Mouse (Mus musculus) left cerebral cortex, adult 2 months (tissue): ENCODE measurements around the gene Swt1. TPM values are rescaled to one million over a fixed set of nuclear protein-coding genes. Genes with fewer than 3 reads are reported as not detected.

Experiments used
- DNase-seq, 2 experiments: peaks; one replicate each; pipeline ENCODE4 v3.0.0; 2021 to 2022; ENCODE audit warnings: low spot score in 2 of 2, mixed read lengths in 1 of 2; ENCODE audit errors: extremely low spot score in 1 of 2
- H3K27ac ChIP-seq: fragments of 200-600 bp; 2 replicates; pipeline ENCODE4 v1.8.1; 2022
- H3K4me3 ChIP-seq: fragments of 200-600 bp; 2 replicates; pipeline ENCODE4 v1.8.1; 2022
- CTCF ChIP-seq: fragments of 200-600 bp; IDR thresholded peaks from 2 replicates; pipeline ENCODE4 v1.8.1; 2022; ENCODE audit warnings: antibody characterized with exemption, mild to moderate bottlenecking, moderate library complexity
- intact Hi-C: fragments of 180-260 bp; cut with DNase I; formaldehyde crosslinking; loops from one replicate; pipeline ENCODE4 v1.15.1; 2025
- microRNA-seq, 2 experiments: library from miRNA; unstranded; fragments of <30 nt; microRNA quantifications; one replicate each; pipeline ENCODE4 v1.2.0; 2021
- total RNA-seq, 2 experiments: library from RNA; stranded (reverse); gene quantifications; 2 replicates each; pipeline ENCODE4 v1.2.3; 2021

Gene Swt1
- total RNA-seq, 2 experiments from 2014 or later, result 13.4 to 16.2 TPM

DNA sequence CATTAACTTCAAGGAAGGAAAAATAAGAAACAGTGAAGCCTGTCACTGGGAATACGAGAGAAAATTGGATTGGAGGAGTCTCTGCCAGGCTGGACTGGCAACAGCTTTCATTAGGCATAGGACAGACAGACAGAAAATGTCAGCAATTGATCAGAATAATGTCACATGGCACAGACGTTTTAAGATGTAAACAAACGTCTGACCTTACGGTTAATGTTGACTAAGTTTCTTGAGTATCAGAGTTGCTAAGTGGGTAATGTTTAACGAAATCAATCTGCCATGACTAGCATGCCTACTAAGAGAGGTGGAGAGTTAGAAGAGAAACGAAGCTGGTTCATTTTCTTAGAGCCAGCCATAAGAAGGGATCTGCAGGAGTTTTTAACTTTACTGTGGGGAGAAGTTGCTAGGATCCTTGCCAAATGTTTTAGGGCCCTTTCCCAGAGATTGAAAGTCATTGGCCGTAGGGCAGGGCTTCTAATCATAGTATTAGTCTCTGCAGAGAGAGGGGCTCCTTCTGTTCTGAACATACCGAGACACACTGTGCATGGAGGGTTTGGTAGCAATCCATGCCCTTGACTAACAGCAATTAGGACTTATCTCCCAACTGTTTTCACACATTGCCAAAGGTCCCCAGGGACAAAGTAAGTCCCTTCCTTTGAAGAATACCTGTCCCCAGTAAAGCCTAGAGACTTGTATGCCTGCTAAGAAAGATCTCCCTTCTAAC lies 86.8 kb downstream of the Swt1 start:
- no peak for TF ChIP-seq CTCF
- DNase-seq, result no peak
- no peak overlapping the region for H3K4me3 ChIP-seq
- intact Hi-C loops, result no loop called here
- H3K27ac ChIP-seq, result no peak overlapping the region

DNA sequence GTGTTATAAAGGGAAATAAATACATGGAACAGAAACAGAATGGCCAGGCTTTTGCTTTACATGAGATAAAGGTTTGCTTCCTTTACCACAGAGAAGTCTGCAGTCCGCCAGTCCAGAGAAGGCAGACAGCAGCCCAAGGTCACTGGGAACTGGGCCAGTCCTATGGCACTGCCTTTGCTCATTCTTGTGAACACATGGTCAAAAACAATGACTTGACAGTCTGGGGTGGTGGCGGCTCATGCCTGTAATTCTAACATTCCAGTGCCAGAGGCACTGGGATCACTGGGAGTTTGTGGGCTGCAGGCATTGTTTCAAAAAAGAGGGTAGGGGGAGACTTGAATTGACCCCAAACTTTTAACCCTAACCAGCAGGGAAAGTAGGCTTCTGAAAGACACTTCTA lies 89.3 kb downstream of the Swt1 start:
- no peak overlapping the region for H3K4me3 ChIP-seq
- no peak overlapping the region for H3K27ac ChIP-seq
- TF ChIP-seq CTCF, result no peak
- DNase-seq, result no peak
- intact Hi-C loops, result no loop called here

DNA sequence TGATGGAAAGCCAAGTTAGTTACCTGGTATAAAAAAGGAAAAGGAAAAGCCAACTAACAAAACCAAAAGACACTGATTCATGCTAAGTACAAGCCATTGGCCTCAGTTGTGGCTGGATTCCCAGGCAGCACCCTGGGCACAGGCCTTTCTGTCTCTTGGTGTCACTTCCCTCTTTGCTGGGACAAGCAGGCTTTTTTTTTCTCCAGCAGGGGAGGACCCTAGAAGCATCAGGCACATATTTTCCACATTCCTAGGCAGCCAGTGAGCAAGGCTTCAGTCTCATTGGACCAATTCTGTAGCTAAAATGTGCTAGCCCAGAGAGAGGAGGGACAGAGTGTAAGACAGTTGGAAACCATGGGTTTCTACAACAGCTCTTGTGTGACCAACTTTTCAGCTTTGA lies 90.0 kb downstream of the Swt1 start:
- TF ChIP-seq CTCF, result no peak; the same call in none of the 2 replicates
- no peak overlapping the region for H3K27ac ChIP-seq
- intact Hi-C loops, result no loop called here

GRCm38 (mm10) chr1:151332819-151333218 lies 95.4 kb downstream of the Swt1 start:
- DNase-seq, result no peak
- no peak for TF ChIP-seq CTCF
- H3K27ac ChIP-seq, result no peak overlapping the region
- H3K4me3 ChIP-seq, result no peak overlapping the region
- intact Hi-C loops, result no loop called here

More for the DNA sequence above, 90.0 kb downstream of the Swt1 start:
- no peak overlapping the region for H3K4me3 ChIP-seq
- DNase-seq, result no peak

- DNase-seq, result no peak
- no peak overlapping the region for H3K27ac ChIP-seq
- no peak overlapping the region for H3K4me3 ChIP-seq
- intact Hi-C loops, result no loop called here
- TF ChIP-seq CTCF, result no peak
Measured at GRCm38 (mm10) chr1:151329601-151330000, 98.7 kb downstream of the Swt1 start.

DNA sequence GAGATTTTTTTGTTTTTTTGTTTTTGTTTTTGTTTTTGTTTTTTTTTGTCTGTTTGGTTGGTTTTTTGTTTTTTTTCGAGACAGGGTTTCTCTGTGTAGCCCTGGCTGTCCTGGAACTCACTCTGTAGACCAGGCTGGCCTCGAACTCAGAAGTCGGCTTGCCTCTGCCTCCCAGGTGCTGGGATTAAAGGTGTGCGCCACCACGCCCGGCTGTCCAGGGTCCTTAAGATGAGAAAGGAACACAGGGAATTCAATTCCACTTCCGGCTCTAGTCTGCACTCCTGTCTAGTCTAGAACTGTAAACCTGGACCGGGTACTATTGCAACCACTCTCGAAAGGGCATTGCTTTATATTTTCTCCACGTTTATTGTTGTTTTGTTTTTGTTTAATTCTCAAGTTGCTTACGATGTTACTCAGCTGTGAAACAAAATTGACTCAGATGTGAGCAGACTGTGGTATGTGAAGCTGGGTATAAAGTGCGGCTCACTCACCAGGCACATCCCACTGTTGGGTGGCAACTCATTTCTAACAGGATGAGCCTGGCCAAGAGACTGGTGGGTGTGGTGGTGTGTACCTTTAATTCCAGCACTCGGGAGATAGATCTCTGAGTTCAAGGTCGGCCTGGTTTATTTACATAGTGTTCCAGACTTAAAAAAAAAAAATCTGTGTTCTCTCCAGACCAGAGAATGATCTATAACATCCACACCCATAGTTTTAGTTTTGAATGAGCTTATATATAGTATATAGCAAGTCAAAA lies 99.7 kb downstream of the Swt1 start:
- Histone ChIP-seq H3K27ac (no peak overlapping the region), H3K4me3 (no peak overlapping the region)
- intact Hi-C loops, result no loop called here
- TF ChIP-seq CTCF, result no peak
- no peak for DNase-seq

DNA sequence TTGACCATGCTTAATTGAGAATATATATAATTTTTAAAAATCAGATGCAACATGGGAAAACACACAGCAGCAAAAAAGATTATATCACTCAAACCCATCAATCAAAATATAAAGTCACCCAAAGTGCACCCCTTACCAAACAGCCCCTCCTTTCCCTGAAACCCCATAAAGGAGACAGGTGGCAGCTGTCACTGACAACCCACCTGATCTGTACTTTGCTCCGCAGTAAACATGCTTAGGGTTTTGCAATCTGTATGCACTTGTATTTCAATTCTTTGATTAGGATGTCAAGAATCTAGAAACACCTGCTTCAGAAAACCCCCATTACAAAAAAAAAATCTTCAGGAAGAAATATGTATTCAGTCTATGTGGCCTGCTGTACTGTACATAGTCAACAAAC lies 102.9 kb downstream of the Swt1 start:
- Histone ChIP-seq H3K27ac (no peak overlapping the region), H3K4me3 (no peak overlapping the region)
- DNase-seq, result no peak
- TF ChIP-seq CTCF, result no peak
- intact Hi-C loops, result no loop called here

- no peak overlapping the region for H3K4me3 ChIP-seq
- intact Hi-C loops, result no loop called here
- TF ChIP-seq CTCF, result no peak
- no peak overlapping the region for H3K27ac ChIP-seq
- no peak for DNase-seq
Measured at GRCm38 (mm10) chr1:151320408-151320807, 107.8 kb downstream of the Swt1 start.

GRCm38 (mm10) chr1:151319267-151319666 lies 109.0 kb downstream of the Swt1 start:
- TF ChIP-seq CTCF, result no peak
- no peak for DNase-seq

More at GRCm38 (mm10) chr1:151319267-151319666, 109.0 kb downstream of the Swt1 start:
- H3K4me3 ChIP-seq, result no peak overlapping the region
- H3K27ac ChIP-seq, result no peak overlapping the region
- intact Hi-C loops, result no loop called here

Small RNAs within 50 kb of the gene (microRNA-seq; reads per million reads assigned to microRNA genes)
- gene Mir7682, result 0.72 to 1.5 reads per million in 2 experiments

Other genes starting within 250 kb of the Swt1 start
- gene Gm47985, start 245.9 kb downstream of the Swt1 start, total RNA-seq, result not detected
- not detected for gene Gm8947, start 236.1 kb downstream of the Swt1 start, total RNA-seq
- not detected for gene Gm47995, start 230.0 kb downstream of the Swt1 start, total RNA-seq
- not detected for gene 3110040M04Rik, start 224.3 kb downstream of the Swt1 start, total RNA-seq
- gene Gm47996, start 218.3 kb downstream of the Swt1 start, total RNA-seq, result not detected
- 100 to 1,000 TPM; 126 to 131 TPM for gene Ivns1abp, start 84.0 kb downstream of the Swt1 start, total RNA-seq
- gene Trmt1l, start 87 bp upstream of the Swt1 start, total RNA-seq, result 10 to 100 TPM; 26.7 to 28.7 TPM
- gene Rnf2, start 72.5 kb upstream of the Swt1 start, total RNA-seq, result 10 to 100 TPM; 28.3 to 31.2 TPM
- gene Fam129a, start 142.7 kb upstream of the Swt1 start, total RNA-seq, result 1 to 10 TPM; 1.4 to 2.1 TPM